Mouse (Mus musculus) hindbrain, embryonic 13.5 days (tissue): ENCODE measurements around the gene Osbpl8. TPM values are rescaled to one million over a fixed set of nuclear protein-coding genes. Genes with fewer than 3 reads are reported as not detected.
"Not testable (repeated sequence)": the region's sequence is repeated elsewhere in the genome, so short reads cannot be mapped to it uniquely, and the experiment has no call there.

ENCODE experiments used
- ATAC-seq: fragments of 200-750 bp; cut with Nextera tagmentation; 2 replicates; pipeline ENCODE4 v1.8.0; 2017; ENCODE audit warnings: moderate TSS enrichment; ENCODE audit not compliant: low FRiP score
- H3K27ac ChIP-seq: fragments of 300-500 bp; sonication (generic); 2 replicates; pipeline ENCODE4 v1.5.1; 2015; ENCODE audit warnings: inconsistent platforms, mild to moderate bottlenecking, moderate library complexity
- H3K27me3 ChIP-seq: fragments of 300-500 bp; sonication (generic); 2 replicates; pipeline ENCODE4 v1.6.1; 2015; ENCODE audit warnings: mild to moderate bottlenecking, inconsistent platforms
- H3K36me3 ChIP-seq: fragments of 300-500 bp; sonication (generic); 2 replicates; pipeline ENCODE4 v1.6.1; 2015; ENCODE audit warnings: mild to moderate bottlenecking, inconsistent platforms
- H3K4me1 ChIP-seq: fragments of 300-500 bp; sonication (generic); replicated peaks from 2 replicates; pipeline ENCODE4 v1.6.1; 2015; ENCODE audit warnings: inconsistent platforms
- H3K4me2 ChIP-seq: fragments of 300-500 bp; sonication (generic); 2 replicates; pipeline ENCODE4 v1.6.1; 2015; ENCODE audit warnings: inconsistent platforms, mild to moderate bottlenecking, moderate library complexity
- H3K4me3 ChIP-seq: fragments of 300-500 bp; sonication (generic); 2 replicates; pipeline ENCODE4 v1.5.1; 2015; ENCODE audit warnings: mild to moderate bottlenecking, inconsistent platforms
- H3K9ac ChIP-seq: fragments of 300-500 bp; sonication (generic); 2 replicates; pipeline ENCODE4 v1.6.1; 2015; ENCODE audit warnings: mild to moderate bottlenecking, inconsistent platforms
- H3K9me3 ChIP-seq: fragments of 300-500 bp; sonication (generic); 2 replicates; pipeline ENCODE4 v1.6.1; 2016; ENCODE audit warnings: inconsistent platforms
- WGBS: fragments of 180-500 bp; shearing (Covaris S2); methylation state at CpG from one replicate; pipeline ENCODE4 v1.1.7; 2015; 5-methylcytosine and 5-hydroxymethylcytosine counted together
- polyA plus RNA-seq: library from polyadenylated mRNA; unstranded; fragments of >200 nt; fragmentation: Nextera tagmentation; extraction: Ambion mirVana; gene quantifications from 2 replicates; pipeline ENCODE4 v1.2.1, GENCODE M21; 2015

The Osbpl8 gene
- polyA plus RNA-seq, 1 experiment from 2014 or later: 17.7 TPM

DNA sequence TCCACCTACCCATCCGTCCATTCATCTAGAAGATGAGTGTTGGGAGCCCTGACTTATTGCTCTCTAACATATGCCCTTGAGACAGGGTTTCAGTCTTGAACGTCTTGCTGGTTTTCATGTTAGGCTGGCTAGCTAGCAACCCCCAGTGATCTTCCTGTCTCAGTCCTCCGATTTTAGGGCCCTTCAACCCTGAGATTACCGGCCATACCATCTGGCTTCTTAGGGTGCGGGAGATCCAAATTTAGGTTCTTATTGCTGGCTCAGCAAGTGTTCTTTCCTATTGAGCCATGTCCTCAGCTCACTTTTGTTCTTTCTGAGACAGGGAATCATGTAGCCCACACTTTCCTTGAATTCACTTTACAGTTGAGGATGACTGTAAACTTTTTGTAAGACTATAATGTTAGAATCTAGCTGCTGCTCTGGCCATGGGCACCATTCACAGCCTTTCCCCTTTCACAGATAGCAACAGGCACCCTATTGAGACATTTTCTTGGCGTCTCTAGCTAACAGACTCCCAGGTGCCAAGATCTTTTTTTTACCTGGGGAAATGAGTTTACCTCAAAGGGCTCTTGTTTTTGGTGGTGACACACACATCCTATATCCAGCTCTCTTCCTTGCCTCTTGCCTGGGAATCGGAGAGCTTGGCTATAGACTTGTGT lies 9.2 kb downstream of the Osbpl8 start:
- Histone ChIP-seq H3K27me3 (no peaks in the 10 kb centered on the region), H3K4me2 (no peak overlapping the region), H3K9me3 (no peaks in the 10 kb centered on the region), H3K4me3 (no peak overlapping the region), H3K36me3 (no peaks in the 10 kb centered on the region), H3K9ac (no peak overlapping the region), H3K4me1 (0 out of 2 replicates have a peak, but pooled peaks cover 10% of the 10 kb centered on the region), H3K27ac (no peak overlapping the region)
- 85% methylated on average over 7 of the region's 7 CpGs for WGBS
- no peak for ATAC-seq

- 84% methylated on average over 8 of the region's 8 CpGs for WGBS
Observed at GRCm38 (mm10) chr10:111177336-111177735, 12.8 kb downstream of the Osbpl8 start.

GRCm38 (mm10) chr10:111178024-111178423 lies 13.5 kb downstream of the Osbpl8 start:
- no peak overlapping the region for H3K4me3 ChIP-seq
- H3K9ac ChIP-seq: no peak overlapping the region
- no peak overlapping the region for H3K4me2 ChIP-seq
- WGBS: 96% methylated on average over 7 of the region's 7 CpGs
- H3K4me1 ChIP-seq: peaks cover 11% of the 10 kb centered on the region; the same call in 1 of the 2 replicates
- no peaks in the 10 kb centered on the region for H3K27me3 ChIP-seq
- H3K9me3 ChIP-seq: no peaks in the 10 kb centered on the region
- ATAC-seq: no peak
- H3K36me3 ChIP-seq: no peaks in the 10 kb centered on the region
- no peak overlapping the region for H3K27ac ChIP-seq

More at GRCm38 (mm10) chr10:111177336-111177735, 12.8 kb downstream of the Osbpl8 start:
- H3K27me3 ChIP-seq: no peaks in the 10 kb centered on the region
- no peaks in the 10 kb centered on the region for H3K36me3 ChIP-seq
- no peak overlapping the region for H3K4me2 ChIP-seq
- peaks cover 11% of the 10 kb centered on the region; the same call in 1 of the 2 replicates for H3K4me1 ChIP-seq
- H3K4me3 ChIP-seq: no peak overlapping the region
- no peak overlapping the region for H3K27ac ChIP-seq
- no peaks in the 10 kb centered on the region for H3K9me3 ChIP-seq
- H3K9ac ChIP-seq: no peak overlapping the region
- no peak for ATAC-seq

DNA sequence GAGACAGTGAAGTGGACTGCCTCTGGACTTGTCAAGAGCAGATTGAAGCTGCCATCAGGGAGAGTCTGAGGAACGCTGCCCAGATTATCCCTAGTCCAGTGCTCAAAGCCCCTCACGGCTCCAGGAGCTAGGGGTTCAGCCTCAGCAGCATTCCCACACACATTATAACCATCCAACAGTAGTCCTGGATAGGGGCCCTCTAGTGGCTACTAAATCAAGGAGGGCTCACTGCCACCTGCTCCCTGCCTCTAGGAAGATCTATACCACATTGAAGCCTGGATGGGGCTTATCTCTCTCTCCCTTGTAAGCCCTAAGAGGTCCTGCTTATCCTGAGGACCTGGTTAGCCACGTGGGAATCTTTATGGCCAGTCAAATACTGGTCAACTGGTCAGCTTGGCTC lies 16.1 kb downstream of the Osbpl8 start:
- H3K9me3 ChIP-seq: no peaks in the 10 kb centered on the region
- no peak overlapping the region for H3K4me3 ChIP-seq
- H3K36me3 ChIP-seq: no peaks in the 10 kb centered on the region
- H3K9ac ChIP-seq: no peak overlapping the region
- H3K27me3 ChIP-seq: no peaks in the 10 kb centered on the region
- H3K4me2 ChIP-seq: no peak overlapping the region
- H3K27ac ChIP-seq: no peak overlapping the region
- 27% methylated on average over 3 of the region's 3 CpGs for WGBS
- H3K4me1 ChIP-seq: peaks cover 15% of the 10 kb centered on the region
- ATAC-seq: peak; percentile 57; the same call in 1 of the 2 replicates

DNA sequence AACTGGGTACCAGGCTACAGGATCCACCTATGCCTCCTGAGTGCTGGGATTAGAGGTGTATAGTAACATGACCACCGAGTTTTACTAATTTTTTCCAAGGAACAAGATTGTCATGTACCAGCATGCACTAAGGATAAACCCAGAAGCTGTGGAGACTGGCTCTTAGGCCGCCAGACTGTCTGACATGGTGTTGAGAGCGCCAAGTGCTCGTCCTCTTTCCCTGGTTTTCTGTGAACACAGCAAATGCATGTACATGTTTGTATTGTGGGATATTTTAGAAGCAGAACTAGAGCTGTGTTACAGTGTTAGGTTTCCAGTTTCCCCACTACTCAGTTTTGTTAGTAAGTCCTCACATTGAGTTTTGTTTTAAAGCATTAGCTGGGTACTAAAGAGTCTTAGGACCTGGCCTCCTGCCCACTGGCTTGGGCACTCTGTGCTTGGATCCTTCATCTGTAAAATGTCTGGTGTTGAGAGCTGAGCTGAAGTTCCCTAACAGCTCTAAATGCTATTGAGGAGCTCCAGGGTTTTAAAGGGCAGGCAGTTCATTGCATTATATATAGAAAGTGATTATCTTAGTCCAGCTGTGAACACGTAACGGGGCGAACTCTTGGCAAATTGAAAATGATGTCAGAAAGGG lies 19.2 kb downstream of the Osbpl8 start:
- H3K4me1 ChIP-seq: peaks cover 27% of the 10 kb centered on the region
- WGBS: 83% methylated on average over 7 of the region's 7 CpGs

GRCm38 (mm10) chr10:111185574-111186269 lies 21.2 kb downstream of the Osbpl8 start:
- 96% methylated on average over 1 of the region's 1 CpGs for WGBS
- Histone ChIP-seq H3K4me3 (no peak overlapping the region), H3K9ac (no peak overlapping the region), H3K9me3 (no peaks in the 10 kb centered on the region), H3K4me1 (peaks cover 35% of the 10 kb centered on the region), H3K27ac (no peak overlapping the region), H3K4me2 (no peak overlapping the region), H3K36me3 (no peaks in the 10 kb centered on the region), H3K27me3 (no peaks in the 10 kb centered on the region)
- ATAC-seq: no peak

More for the DNA sequence above, 19.2 kb downstream of the Osbpl8 start:
- H3K9ac ChIP-seq: no peak overlapping the region
- H3K27ac ChIP-seq: no peak overlapping the region
- H3K36me3 ChIP-seq: no peaks in the 10 kb centered on the region
- no peaks in the 10 kb centered on the region for H3K9me3 ChIP-seq
- H3K4me2 ChIP-seq: no peak overlapping the region
- H3K27me3 ChIP-seq: no peaks in the 10 kb centered on the region
- H3K4me3 ChIP-seq: no peak overlapping the region
- no peak for ATAC-seq

- Histone ChIP-seq H3K27ac (no peak overlapping the region), H3K4me3 (no peak overlapping the region), H3K36me3 (no peaks in the 10 kb centered on the region), H3K4me1 (peaks cover 30% of the 10 kb centered on the region), H3K9ac (no peak overlapping the region), H3K4me2 (no peak overlapping the region), H3K27me3 (no peaks in the 10 kb centered on the region), H3K9me3 (no peaks in the 10 kb centered on the region)
- ATAC-seq: no peak
- WGBS: 74% methylated on average over 4 of the region's 4 CpGs
Observed at GRCm38 (mm10) chr10:111189022-111189555, 24.5 kb downstream of the Osbpl8 start.

DNA sequence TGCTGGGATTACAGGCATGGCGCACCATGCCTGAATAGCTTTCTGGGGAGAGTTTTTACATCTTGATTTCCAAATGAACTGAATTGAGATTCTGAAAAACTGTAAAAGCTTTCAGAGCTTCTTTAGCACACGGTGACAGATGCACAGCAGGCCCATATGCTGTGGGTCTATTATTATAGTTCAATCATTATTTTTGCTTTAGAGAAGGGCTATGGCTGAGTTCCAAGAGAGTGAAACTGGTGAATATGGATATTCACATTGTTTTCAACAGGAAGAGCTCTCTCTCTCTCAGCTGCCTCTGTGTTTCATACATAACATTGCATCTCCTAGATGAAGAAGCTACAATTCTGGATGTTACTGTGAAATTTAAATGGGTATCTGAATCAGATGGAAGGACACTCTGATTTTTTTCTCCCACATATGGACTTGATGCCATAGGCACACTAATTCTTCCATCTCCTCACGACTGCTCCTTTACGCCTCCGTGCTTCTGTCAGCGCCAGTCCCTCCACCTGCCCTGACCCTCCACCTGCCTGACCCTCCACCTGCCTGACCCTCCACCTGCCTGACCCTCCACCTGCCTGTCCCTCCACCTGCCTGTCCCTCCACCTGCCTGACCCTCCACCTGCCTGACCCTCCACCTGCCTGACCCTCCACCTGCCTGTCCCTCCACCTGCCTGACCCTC lies 25.7 kb downstream of the Osbpl8 start:
- no peak overlapping the region for H3K9ac ChIP-seq
- peak overlapping the region; percentile 10 for H3K27ac ChIP-seq
- no peak for ATAC-seq
- no peaks in the 10 kb centered on the region for H3K9me3 ChIP-seq
- no peaks in the 10 kb centered on the region for H3K27me3 ChIP-seq
- H3K4me3 ChIP-seq: no peak overlapping the region
- H3K36me3 ChIP-seq: no peaks in the 10 kb centered on the region
- H3K4me1 ChIP-seq: peaks cover 30% of the 10 kb centered on the region
- H3K4me2 ChIP-seq: no peak overlapping the region
- 67% methylated on average over 6 of the region's 6 CpGs for WGBS

GRCm38 (mm10) chr10:111193536-111193935 lies 29.0 kb downstream of the Osbpl8 start:
- 78% methylated on average over 4 of the region's 4 CpGs for WGBS
- peaks cover 19% of the 10 kb centered on the region for H3K4me1 ChIP-seq
- no peak overlapping the region for H3K4me2 ChIP-seq
- H3K9me3 ChIP-seq: no peaks in the 10 kb centered on the region
- no peak for ATAC-seq
- H3K4me3 ChIP-seq: no peak overlapping the region
- H3K36me3 ChIP-seq: peaks cover 6% of the 10 kb centered on the region; the same call in 1 of the 2 replicates
- no peak overlapping the region for H3K27ac ChIP-seq
- H3K27me3 ChIP-seq: no peaks in the 10 kb centered on the region
- no peak overlapping the region for H3K9ac ChIP-seq

- Histone ChIP-seq H3K27me3 (no peaks in the 10 kb centered on the region), H3K4me2 (no peak overlapping the region), H3K4me3 (no peak overlapping the region), H3K9me3 (no peaks in the 10 kb centered on the region), H3K27ac (no peak overlapping the region), H3K36me3 (peaks cover 6% of the 10 kb centered on the region; the same call in 1 of the 2 replicates), H3K9ac (no peak overlapping the region), H3K4me1 (peaks cover 4% of the 10 kb centered on the region)
- 89% methylated on average over 2 of the region's 2 CpGs for WGBS
- no peak for ATAC-seq
Observed at GRCm38 (mm10) chr10:111196191-111196590, 31.6 kb downstream of the Osbpl8 start.

GRCm38 (mm10) chr10:111198705-111199104 lies 34.2 kb downstream of the Osbpl8 start:
- H3K4me1 ChIP-seq: not testable (repeated sequence)

GRCm38 (mm10) chr10:111201120-111201519 lies 36.6 kb downstream of the Osbpl8 start:
- no peaks in the 10 kb centered on the region for H3K9me3 ChIP-seq
- no peak overlapping the region for H3K27ac ChIP-seq
- ATAC-seq: no peak
- no peak overlapping the region for H3K9ac ChIP-seq
- no peak overlapping the region for H3K4me3 ChIP-seq
- H3K4me2 ChIP-seq: no peak overlapping the region
- WGBS: 84% methylated on average over 7 of the region's 7 CpGs
- H3K4me1 ChIP-seq: no peaks in the 10 kb centered on the region
- H3K27me3 ChIP-seq: no peaks in the 10 kb centered on the region
- H3K36me3 ChIP-seq: peaks cover 6% of the 10 kb centered on the region; the same call in 1 of the 2 replicates

More at GRCm38 (mm10) chr10:111198705-111199104, 34.2 kb downstream of the Osbpl8 start:
- not testable (repeated sequence) for H3K4me2 ChIP-seq, H3K4me3 ChIP-seq, H3K9ac ChIP-seq, H3K27me3 ChIP-seq, ATAC-seq, H3K27ac ChIP-seq, H3K9me3 ChIP-seq, H3K36me3 ChIP-seq
- 83% methylated on average over 5 of the region's 5 CpGs for WGBS
